Mouse (Mus musculus): ENCODE measurements at regions not wholly inside any gene's neighbourhood (a gene's known extent, or its start where the extent isn't known, plus 50 kb on each side); places are given as distances from the start of the nearest gene placed in this dataset.

DNA sequence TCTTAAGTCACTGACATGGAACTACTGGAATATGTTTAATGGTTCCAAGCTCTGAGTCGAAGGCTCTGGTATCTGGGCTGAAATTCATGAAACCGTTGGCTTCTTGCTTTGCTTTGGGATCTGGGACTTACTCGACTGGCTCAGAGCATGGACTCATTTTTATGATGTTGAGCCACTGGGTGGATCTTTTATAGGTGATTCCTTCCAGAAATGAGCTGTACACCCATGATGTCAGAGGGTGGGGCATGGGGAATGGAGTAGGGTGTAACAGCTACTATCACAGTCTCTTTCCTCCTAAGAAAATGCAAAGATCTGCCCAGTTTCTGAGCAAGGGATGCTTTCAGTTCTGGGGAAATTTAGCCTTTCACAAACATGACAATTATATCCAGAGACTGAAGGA is 57.0 kb upstream of the Fggy start:
- no peak for DNase-seq (ENCODE audit: low spot score)
- Histone ChIP-seq H3K4me1 (ENCODE audit: insufficient read depth, low read depth, low read length) (no peaks in the 10 kb centered on the region), H3K27me3 (ENCODE audit: insufficient read depth, low read length) (no peaks in the 10 kb centered on the region), H3K4me3 (ENCODE audit: low read depth, low read length) (no peak overlapping the region), H3K36me3 (replicated peaks) (no peaks in the 10 kb centered on the region), H3K9me3 (replicated peaks) (no peaks in the 10 kb centered on the region)
- ATAC-seq (ENCODE audit: extremely low read depth, insufficient number of reproducible peaks, low FRiP score, poor library complexity, severe bottlenecking), result no peak
- TF ChIP-seq CTCF (IDR thresholded peaks at IDR 0.05; ENCODE audit: low read depth, low read length), result no peak
- no peak for TF ChIP-seq TAL1 (conservative IDR thresholded peaks at IDR 0.05; ENCODE audit: low read depth, low read length)
- no peak for TF ChIP-seq GATA1 (IDR thresholded peaks at IDR 0.05; ENCODE audit: borderline replicate concordance, low read length)
- no peak for TF ChIP-seq GATA2 (IDR thresholded peaks at IDR 0.05; ENCODE audit: borderline replicate concordance, low read depth, low read length)
- no peak for TF ChIP-seq POLR2AphosphoS5 (IDR thresholded peaks at IDR 0.05; ENCODE audit: insufficient replicate concordance, low read depth, low read length)

DNA sequence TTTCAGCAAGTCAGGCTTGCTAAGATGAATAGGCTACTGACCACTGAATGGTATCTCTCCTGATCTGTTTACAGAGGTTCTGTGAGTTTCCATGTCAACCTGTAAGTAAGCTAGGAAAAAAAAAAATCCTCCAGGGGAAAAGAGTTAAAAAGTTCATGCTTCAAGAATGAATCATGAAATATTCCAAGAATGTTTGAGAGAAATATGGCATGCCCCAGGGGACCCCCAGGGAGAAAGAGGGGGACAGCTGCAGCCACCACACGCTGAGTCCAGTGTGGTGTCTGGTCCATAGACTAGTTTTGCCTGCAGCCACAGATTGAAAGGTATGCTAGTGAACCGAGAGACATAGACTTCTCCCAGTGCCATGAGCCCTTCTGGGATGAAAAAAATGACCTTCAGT is 56.1 kb upstream of the Fggy start:
- TF ChIP-seq CTCF (IDR thresholded peaks at IDR 0.05; ENCODE audit: low read depth, low read length) (no peak), TAL1 (conservative IDR thresholded peaks at IDR 0.05; ENCODE audit: low read depth, low read length) (no peak), GATA2 (IDR thresholded peaks at IDR 0.05; ENCODE audit: borderline replicate concordance, low read depth, low read length) (no peak), GATA1 (IDR thresholded peaks at IDR 0.05; ENCODE audit: borderline replicate concordance, low read length) (no peak)
- no peak overlapping the region for H3K4me3 ChIP-seq (ENCODE audit: low read depth, low read length)
- DNase-seq (ENCODE audit: low spot score) (no peak), ATAC-seq (ENCODE audit: extremely low read depth, insufficient number of reproducible peaks, low FRiP score, poor library complexity, severe bottlenecking) (no peak)
- no peaks in the 10 kb centered on the region for H3K9me3 ChIP-seq (replicated peaks)
- no peaks in the 10 kb centered on the region for H3K4me1 ChIP-seq (ENCODE audit: insufficient read depth, low read depth, low read length)
- H3K36me3 ChIP-seq (replicated peaks), result no peaks in the 10 kb centered on the region
- H3K27me3 ChIP-seq (ENCODE audit: insufficient read depth, low read length), result no peaks in the 10 kb centered on the region

DNA sequence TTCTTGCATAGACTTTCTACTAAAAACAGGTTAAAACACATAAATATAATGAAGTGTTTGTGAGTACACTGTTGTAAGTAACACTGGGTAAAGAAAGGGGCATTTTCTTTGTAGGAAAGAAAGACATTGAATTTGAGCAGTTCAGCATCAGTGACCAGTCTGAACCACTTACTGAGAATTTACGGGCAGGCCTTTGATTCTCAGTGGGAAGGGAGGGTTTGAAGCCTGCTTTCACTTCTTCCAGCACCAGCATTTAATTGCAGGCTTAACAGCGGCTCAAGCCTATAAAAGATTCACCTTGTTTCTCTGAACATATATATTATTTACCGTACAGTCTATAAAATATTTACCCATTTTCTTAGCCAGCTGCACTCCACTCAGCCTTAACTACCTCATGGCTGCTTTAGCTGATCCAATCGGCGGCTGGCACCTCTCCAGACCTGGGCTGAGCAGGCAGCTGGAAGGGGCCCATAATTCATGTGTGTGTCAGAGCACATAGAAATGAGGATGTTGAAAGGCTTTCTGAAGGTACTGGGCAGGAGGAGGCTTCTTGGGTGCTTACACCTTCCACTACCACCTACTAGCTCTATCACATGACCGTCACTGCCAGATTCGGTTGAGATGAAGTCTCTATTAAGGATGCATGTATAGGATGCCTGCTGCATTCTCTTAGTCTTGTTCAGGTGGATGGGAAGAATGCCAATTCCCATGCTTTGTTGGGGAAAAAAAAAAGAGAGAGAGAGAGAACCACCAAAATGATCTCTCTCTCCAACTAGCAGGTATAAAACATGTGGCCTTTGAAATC is 50.0 kb upstream of the Fggy start:
- Histone ChIP-seq H3K27me3 (ENCODE audit: insufficient read depth, low read length) (no peaks in the 10 kb centered on the region), H3K36me3 (replicated peaks) (no peaks in the 10 kb centered on the region), H3K9me3 (replicated peaks) (no peaks in the 10 kb centered on the region), H3K4me1 (ENCODE audit: insufficient read depth, low read depth, low read length) (no peaks in the 10 kb centered on the region), H3K4me3 (ENCODE audit: low read depth, low read length) (no peak overlapping the region)
- DNase-seq (ENCODE audit: low spot score), result no peak
- TF ChIP-seq GATA2 (IDR thresholded peaks at IDR 0.05; ENCODE audit: borderline replicate concordance, low read depth, low read length) (no peak), POLR2AphosphoS5 (IDR thresholded peaks at IDR 0.05; ENCODE audit: insufficient replicate concordance, low read depth, low read length) (no peak), TAL1 (conservative IDR thresholded peaks at IDR 0.05; ENCODE audit: low read depth, low read length) (no peak), CTCF (IDR thresholded peaks at IDR 0.05; ENCODE audit: low read depth, low read length) (no peak), GATA1 (IDR thresholded peaks at IDR 0.05; ENCODE audit: borderline replicate concordance, low read length) (no peak)
- ATAC-seq (ENCODE audit: extremely low read depth, insufficient number of reproducible peaks, low FRiP score, poor library complexity, severe bottlenecking), result no peak

Data from G1E (cell line).